Mouse (Mus musculus) bone marrow, adult 2 months (tissue): ENCODE data around the gene Gm11437. TPM values are rescaled to one million over a fixed set of nuclear protein-coding genes. Genes with fewer than 3 reads are reported as not detected.

Experiments used
- H3K27ac ChIP-seq: fragments of 200-500 bp; 2 replicates; pipeline ENCODE4 v1.5.1; 2012; ENCODE audit warnings: low read depth, mild to moderate bottlenecking, control low read depth, inconsistent platforms, low read length; ENCODE audit not compliant: control insufficient read depth, poor library complexity, insufficient read depth
- H3K4me1 ChIP-seq: fragments of 200-500 bp; 2 replicates; pipeline ENCODE4 v1.6.1; 2011; ENCODE audit warnings: low read length; ENCODE audit not compliant: control insufficient read depth, insufficient read depth
- H3K4me3 ChIP-seq: fragments of 200-500 bp; replicated peaks from 2 replicates; pipeline ENCODE3; 2011; ENCODE audit warnings: mild to moderate bottlenecking, low read depth, low read length, control low read depth; ENCODE audit not compliant: control insufficient read depth
- CTCF ChIP-seq: fragments of 200-500 bp; IDR thresholded peaks from 2 replicates; pipeline ENCODE4 v1.5.1; 2011; ENCODE audit warnings: low read length, control low read depth; ENCODE audit not compliant: control insufficient read depth, insufficient read depth
- POLR2A ChIP-seq: fragments of 200-500 bp; IDR thresholded peaks from 2 replicates; pipeline ENCODE4 v1.6.1; 2011; ENCODE audit warnings: low read depth, mild to moderate bottlenecking, control low read depth, low read length, borderline replicate concordance; ENCODE audit not compliant: control insufficient read depth
- WGBS: fragments of 180-500 bp; shearing (Covaris S2); methylation state at CpG from one replicate; pipeline ENCODE4 v1.1.7; 2018; 5-methylcytosine and 5-hydroxymethylcytosine counted together
- polyA plus RNA-seq: library from polyadenylated mRNA; stranded (reverse); fragments of >200 nt; gene quantifications from 2 replicates; pipeline ENCODE4 v1.2.4, GENCODE M21; 2011; ENCODE audit warnings: low replicate concordance; ENCODE audit not compliant: missing spikeins, insufficient read depth, insufficient read length

Gene Gm11437
- not detected in 2 replicates for polyA plus RNA-seq

DNA sequence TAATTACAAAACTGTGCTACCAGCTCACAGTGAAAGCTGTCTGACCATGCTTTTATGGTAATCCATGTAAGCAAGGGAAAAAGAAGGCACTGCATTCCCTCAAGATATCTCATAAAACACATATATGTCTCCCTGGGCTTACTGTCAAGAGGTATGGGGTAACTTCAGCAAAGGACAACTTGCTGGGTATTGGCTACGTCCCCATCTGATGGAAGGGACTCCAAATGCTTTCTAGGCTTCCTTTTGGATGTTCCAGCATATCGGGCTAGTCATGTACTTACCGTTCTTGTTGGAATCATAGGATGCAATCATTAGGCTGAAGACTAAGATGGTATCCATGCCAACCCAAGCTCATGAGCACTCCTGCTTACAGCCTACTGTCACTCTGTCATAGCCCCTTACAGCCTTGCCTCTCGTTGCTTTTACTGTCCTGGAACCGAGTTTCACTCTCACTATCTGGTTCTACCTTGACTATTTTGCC, at the start of gene Gm11437:
Gene Gm11437, minus strand, starts transcription at position 431 of the 481 bp plus-strand sequence.
- Histone ChIP-seq H3K4me3 (no peak within 1 kb of the TSS), H3K27ac (no peak within 1 kb of the TSS), H3K4me1 (no peaks in the 10 kb centered on the region)
- no peak for TF ChIP-seq CTCF
- TF ChIP-seq POLR2A = no peak
- whole genome bisulfite sequencing = 78% methylated on average over 5 of the region's 5 CpGs

DNA sequence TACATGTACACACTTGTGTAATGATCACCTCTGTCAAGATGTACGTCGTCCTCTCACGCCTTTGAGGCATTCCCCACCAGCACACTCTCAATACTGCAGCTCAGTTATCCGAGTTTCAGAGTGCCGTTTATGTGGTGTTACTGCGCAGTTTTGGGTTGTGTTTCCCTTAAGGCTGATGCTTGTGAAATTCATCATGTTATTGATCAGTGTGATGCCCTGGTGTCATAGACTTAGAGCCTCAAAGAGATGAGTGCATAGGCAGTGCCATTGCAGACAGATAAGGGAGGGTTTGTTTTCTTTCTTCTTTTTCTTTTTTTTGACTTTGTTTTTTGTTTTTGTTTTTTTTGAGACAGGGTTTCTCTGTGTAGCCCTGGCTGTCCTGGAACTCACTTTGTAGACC, 43.6 kb upstream of the Gm11437 start:
- TF ChIP-seq POLR2A (no peak), CTCF (no peak)
- no peak overlapping the region for H3K27ac ChIP-seq
- 88% methylated on average over 6 of the region's 6 CpGs for WGBS
- no peaks in the 10 kb centered on the region for H3K4me1 ChIP-seq
- no peak overlapping the region for H3K4me3 ChIP-seq

DNA sequence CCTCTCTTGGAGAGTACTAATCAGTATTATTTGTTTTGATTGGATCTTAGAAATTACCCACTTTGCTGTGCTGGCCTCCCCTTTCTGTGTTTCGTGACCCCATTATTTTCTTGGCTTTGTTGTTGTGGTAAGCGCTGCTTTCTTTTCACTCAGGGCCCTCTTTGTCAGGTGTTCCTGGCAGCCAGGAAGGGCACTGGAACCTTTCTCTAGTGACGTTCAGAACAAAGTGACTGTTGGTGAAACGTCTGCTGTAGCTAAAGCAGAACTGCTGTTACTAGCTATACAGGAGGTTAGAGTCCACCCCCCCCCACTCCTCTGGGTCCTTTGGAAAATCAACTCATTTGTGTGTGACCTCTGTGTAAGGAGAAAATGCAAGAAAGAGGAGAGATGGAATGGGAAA, 38.5 kb upstream of the Gm11437 start:
- TF ChIP-seq CTCF (no peak), POLR2A (no peak)
- H3K4me3 ChIP-seq = no peak overlapping the region
- 50% methylated on average over 4 of the region's 4 CpGs for WGBS
- H3K4me1 ChIP-seq = no peaks in the 10 kb centered on the region; the same call in 1 of the 2 replicates
- no peak overlapping the region for H3K27ac ChIP-seq

DNA sequence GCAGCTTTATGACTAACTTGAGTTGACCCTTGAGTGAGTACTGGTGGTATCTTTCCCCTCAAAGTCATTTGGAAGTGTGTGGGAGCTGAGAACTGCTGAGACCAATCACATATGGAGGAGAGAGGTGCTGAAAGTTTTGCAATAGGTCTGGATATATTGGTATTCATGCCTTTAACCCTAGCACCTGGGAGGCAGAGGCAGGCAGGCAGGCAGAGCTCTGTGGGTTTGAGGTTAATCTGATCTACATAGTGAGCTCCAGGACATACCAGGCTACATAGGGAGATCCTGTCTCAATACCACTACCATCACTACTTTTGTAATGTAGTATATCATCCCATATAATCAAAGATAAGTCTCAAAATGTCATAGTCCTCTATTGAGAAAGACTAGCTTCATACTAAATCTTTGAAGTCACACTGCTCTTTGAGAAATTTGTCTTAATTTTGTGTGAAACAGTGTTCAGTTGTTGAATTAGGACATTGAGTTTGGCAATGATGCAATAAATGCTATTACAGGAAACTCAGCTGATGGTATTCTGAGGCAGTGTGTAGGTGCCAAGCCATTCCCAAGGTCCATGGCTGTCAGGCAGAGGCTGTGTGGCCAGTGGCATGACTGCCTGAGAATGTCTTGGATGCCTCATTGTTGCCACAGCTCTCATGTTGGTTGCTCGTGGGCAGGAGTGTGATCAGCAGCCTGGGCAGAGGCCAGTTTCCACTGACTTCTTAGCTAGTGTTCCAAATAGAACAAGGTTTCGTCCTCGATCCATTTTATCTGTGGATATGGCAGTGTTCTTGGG, 30.5 kb upstream of the Gm11437 start:
- Histone ChIP-seq H3K27ac (no peak overlapping the region), H3K4me1 (no peaks in the 10 kb centered on the region), H3K4me3 (no peak overlapping the region)
- 81% methylated on average over 3 of the region's 3 CpGs for WGBS
- no peak for TF ChIP-seq CTCF
- no peak for TF ChIP-seq POLR2A

DNA sequence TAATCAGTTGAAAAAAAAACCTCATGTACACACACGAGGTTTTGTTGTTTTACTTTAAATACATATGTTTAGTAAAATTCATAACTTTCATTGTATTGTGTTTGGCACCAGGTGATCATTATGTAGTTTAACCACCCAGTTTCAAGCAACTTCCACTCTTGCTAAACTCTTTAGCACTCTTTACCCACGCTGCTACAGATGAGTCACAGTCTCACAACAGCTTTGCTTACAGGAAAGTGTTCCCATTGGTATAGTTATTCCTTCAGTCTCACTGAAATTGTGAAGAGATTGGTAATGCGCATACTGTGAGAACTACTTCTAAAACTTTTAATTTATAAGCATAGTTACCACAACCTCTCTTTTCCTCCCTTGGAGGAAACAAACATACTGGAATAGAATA, 27.5 kb upstream of the Gm11437 start:
- 76% methylated on average over 3 of the region's 3 CpGs for WGBS
- H3K27ac ChIP-seq = no peak overlapping the region
- no peaks in the 10 kb centered on the region for H3K4me1 ChIP-seq
- TF ChIP-seq POLR2A (no peak), CTCF (no peak)
- H3K4me3 ChIP-seq = no peak overlapping the region

DNA sequence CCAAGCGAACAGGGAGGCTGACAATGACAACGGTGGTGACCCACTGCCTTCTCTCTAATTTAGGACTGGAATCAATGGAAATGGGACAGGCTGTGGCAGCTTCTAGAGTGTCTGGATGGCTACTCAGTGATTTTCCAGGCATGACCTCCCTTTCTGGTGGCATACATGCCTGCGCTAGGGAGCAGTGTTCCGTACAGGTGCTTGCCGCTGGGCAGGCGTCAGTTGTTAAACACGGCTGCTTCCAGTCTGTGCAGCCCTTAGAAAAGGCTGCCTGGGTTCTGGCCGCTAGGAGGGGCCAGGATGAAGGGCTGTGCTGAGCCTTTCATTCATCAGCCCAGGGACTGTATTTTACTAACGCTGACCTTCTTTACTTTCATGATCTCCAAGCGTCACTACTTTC, 26.0 kb upstream of the Gm11437 start:
- TF ChIP-seq CTCF = no peak
- no peak for TF ChIP-seq POLR2A
- no peak overlapping the region for H3K27ac ChIP-seq
- no peak overlapping the region for H3K4me3 ChIP-seq
- H3K4me1 ChIP-seq = no peaks in the 10 kb centered on the region
- WGBS = 92% methylated on average over 10 of the region's 10 CpGs

DNA sequence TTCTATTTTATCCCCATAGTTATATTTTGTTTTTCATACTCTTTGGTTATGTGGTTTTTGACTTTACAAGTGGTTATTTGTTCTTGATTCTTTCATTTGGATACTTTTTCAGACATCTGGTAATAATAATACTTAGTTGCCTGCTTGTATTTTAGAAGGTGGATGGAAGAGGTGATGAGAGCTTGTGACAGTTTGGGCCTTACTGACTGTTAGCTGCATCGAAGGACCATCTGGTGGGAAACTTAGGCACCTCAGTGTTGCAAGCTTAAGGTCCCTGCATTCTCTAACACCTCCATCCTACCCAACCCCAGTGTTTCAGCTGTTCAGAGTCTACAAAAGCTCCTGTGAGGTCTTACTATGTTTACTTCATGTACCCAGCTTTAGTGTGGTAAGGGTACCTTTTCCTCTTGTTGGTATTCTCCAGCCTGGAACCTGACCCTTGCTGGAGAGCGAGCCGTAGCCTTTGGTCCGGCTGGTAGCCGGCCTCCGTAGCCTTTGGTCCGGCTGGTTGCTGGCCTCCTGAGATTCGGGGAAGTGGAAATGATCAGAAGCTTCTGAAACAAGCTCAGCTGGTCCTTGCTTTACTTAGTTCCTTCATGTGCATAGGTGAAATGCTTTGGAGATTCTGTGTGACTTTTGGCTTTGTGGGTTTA, 23.4 kb upstream of the Gm11437 start:
- TF ChIP-seq POLR2A (no peak), CTCF (no peak)

DNA sequence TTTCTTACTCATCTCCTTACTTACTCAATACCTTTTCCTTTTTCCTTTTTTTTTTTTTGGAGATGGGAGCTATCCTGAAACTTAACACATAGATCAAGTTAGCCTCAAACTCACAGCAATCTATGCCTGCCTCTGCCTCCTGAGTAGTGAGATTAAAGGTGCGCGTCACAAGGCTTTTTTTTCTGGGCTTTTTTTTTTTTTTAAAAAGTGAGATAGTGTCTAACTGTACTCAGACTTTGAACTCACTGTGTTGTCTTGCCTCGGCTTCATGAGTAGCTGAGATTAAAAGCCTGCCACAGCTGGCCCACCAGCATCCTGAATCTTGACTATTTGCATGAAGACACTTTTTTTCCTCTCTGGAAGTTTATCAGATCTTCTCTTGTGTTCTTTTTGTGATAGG, 21.3 kb upstream of the Gm11437 start:
- whole genome bisulfite sequencing = 66% methylated on average over 3 of the region's 3 CpGs
- Histone ChIP-seq H3K4me1 (no peaks in the 10 kb centered on the region), H3K27ac (no peak overlapping the region), H3K4me3 (no peak overlapping the region)
- no peak for TF ChIP-seq POLR2A
- TF ChIP-seq CTCF = no peak

More for the DNA sequence above, 23.4 kb upstream of the Gm11437 start:
- no peaks in the 10 kb centered on the region for H3K4me1 ChIP-seq
- H3K4me3 ChIP-seq = no peak overlapping the region
- WGBS = 88% methylated on average over 8 of the region's 8 CpGs
- no peak overlapping the region for H3K27ac ChIP-seq
